Mouse (Mus musculus) forebrain, embryonic 16.5 days (tissue): ENCODE measurements at regions not wholly inside any gene's neighbourhood (a gene's known extent, or its start where the extent isn't known, plus 50 kb on each side); places are given as distances from the start of the nearest gene placed in this dataset.
A peak's percentile ranks its signal among the peaks of the same experiment; 100 is the strongest.

Source experiments
- ATAC-seq: fragments of 200-750 bp; cut with Nextera tagmentation; 2 replicates; pipeline ENCODE4 v1.8.0; 2017; ENCODE audit warnings: mild to moderate bottlenecking, moderate library complexity
- H3K27ac ChIP-seq: fragments of 300-500 bp; sonication (generic); 2 replicates; pipeline ENCODE4 v1.5.1; 2014; ENCODE audit warnings: low read length, control low read depth
- H3K27me3 ChIP-seq: fragments of 300-500 bp; sonication (generic); replicated peaks from 2 replicates; pipeline ENCODE4 v1.6.1; 2014; ENCODE audit warnings: low read length; ENCODE audit not compliant: control insufficient read depth, insufficient read depth
- H3K36me3 ChIP-seq: fragments of 300-500 bp; sonication (generic); 2 replicates; pipeline ENCODE4 v1.6.1; 2014; ENCODE audit not compliant: control insufficient read depth, insufficient read depth
- H3K4me1 ChIP-seq: fragments of 300-500 bp; sonication (generic); replicated peaks from 2 replicates; pipeline ENCODE4 v1.6.1; 2014; ENCODE audit warnings: low read length; ENCODE audit not compliant: control insufficient read depth, insufficient read depth
- H3K4me2 ChIP-seq: fragments of 300-500 bp; sonication (generic); 2 replicates; pipeline ENCODE4 v1.6.1; 2014; ENCODE audit warnings: mild to moderate bottlenecking, low read length, control low read depth
- H3K4me3 ChIP-seq: fragments of 300-500 bp; sonication (generic); replicated peaks from 2 replicates; pipeline ENCODE4 v1.5.1; 2014; ENCODE audit warnings: mild to moderate bottlenecking, low read length, control low read depth
- H3K9ac ChIP-seq: fragments of 300-500 bp; sonication (generic); replicated peaks from 2 replicates; pipeline ENCODE4 v1.6.1; 2014; ENCODE audit warnings: low read depth, low read length, control low read depth
- H3K9me3 ChIP-seq: fragments of 300-500 bp; sonication (generic); 2 replicates; pipeline ENCODE4 v1.6.1; 2016; ENCODE audit warnings: low read length; ENCODE audit not compliant: control insufficient read depth
- WGBS: fragments of 180-500 bp; shearing (Covaris S2); extraction: QIAGEN DNeasy Blood & Tissue Kit; methylation state at CpG from one replicate; pipeline ENCODE4 v1.1.7; 2014; 5-methylcytosine and 5-hydroxymethylcytosine counted together

- Histone ChIP-seq H3K9me3 (no peaks in the 10 kb centered on the region), H3K4me1 (0 out of 2 replicates have a peak, but pooled peaks cover 2% of the 10 kb centered on the region), H3K36me3 (no peaks in the 10 kb centered on the region), H3K4me2 (no peak overlapping the region), H3K9ac (no peak overlapping the region), H3K27me3 (no peaks in the 10 kb centered on the region), H3K4me3 (no peak overlapping the region), H3K27ac (no peak overlapping the region)
- 66% methylated on average over 6 of the region's 6 CpGs for WGBS
- peak; percentile 55; the same call in 1 of the 2 replicates for ATAC-seq
Observed at GRCm38 (mm10) chr4:56070664-56071334, 538.5 kb upstream of the Klf4 start.

GRCm38 (mm10) chr4:56068859-56069258 is 536.6 kb upstream of the Klf4 start:
- Histone ChIP-seq H3K27me3 (no peaks in the 10 kb centered on the region), H3K4me3 (no peak overlapping the region), H3K4me1 (0 out of 2 replicates have a peak, but pooled peaks cover 2% of the 10 kb centered on the region), H3K36me3 (no peaks in the 10 kb centered on the region), H3K4me2 (no peak overlapping the region), H3K9ac (no peak overlapping the region), H3K9me3 (no peaks in the 10 kb centered on the region), H3K27ac (no peak overlapping the region)
- ATAC-seq: no peak
- WGBS: 92% methylated on average over 4 of the region's 4 CpGs

- Histone ChIP-seq H3K9me3 (no peaks in the 10 kb centered on the region), H3K36me3 (no peaks in the 10 kb centered on the region), H3K27ac (no peak overlapping the region), H3K4me1 (no peaks in the 10 kb centered on the region), H3K27me3 (no peaks in the 10 kb centered on the region), H3K4me2 (no peak overlapping the region), H3K9ac (no peak overlapping the region), H3K4me3 (no peak overlapping the region)
- 93% methylated on average over 4 of the region's 4 CpGs for WGBS
- ATAC-seq: no peak
Observed at GRCm38 (mm10) chr4:56064657-56065056, 532.4 kb upstream of the Klf4 start.

GRCm38 (mm10) chr4:56051792-56052380 is 519.6 kb upstream of the Klf4 start:
- H3K4me2 ChIP-seq: no peak overlapping the region
- H3K9ac ChIP-seq: no peak overlapping the region
- no peaks in the 10 kb centered on the region for H3K27me3 ChIP-seq
- H3K27ac ChIP-seq: no peak overlapping the region
- ATAC-seq: no peak
- no peaks in the 10 kb centered on the region for H3K9me3 ChIP-seq
- H3K4me3 ChIP-seq: no peak overlapping the region
- 19% methylated on average over 6 of the region's 6 CpGs for WGBS
- no peaks in the 10 kb centered on the region for H3K36me3 ChIP-seq
- H3K4me1 ChIP-seq: no peaks in the 10 kb centered on the region

GRCm38 (mm10) chr4:56039327-56039726 is 507.1 kb upstream of the Klf4 start:
- Histone ChIP-seq H3K4me3 (no peak overlapping the region), H3K27ac (no peak overlapping the region), H3K4me2 (no peak overlapping the region), H3K9me3 (no peaks in the 10 kb centered on the region), H3K36me3 (no peaks in the 10 kb centered on the region), H3K4me1 (no peaks in the 10 kb centered on the region), H3K9ac (no peak overlapping the region), H3K27me3 (no peaks in the 10 kb centered on the region)
- WGBS: 96% methylated on average over 4 of the region's 4 CpGs
- no peak for ATAC-seq

GRCm38 (mm10) chr4:56036334-56036733 is 504.1 kb upstream of the Klf4 start:
- no peak overlapping the region for H3K9ac ChIP-seq
- H3K9me3 ChIP-seq: no peaks in the 10 kb centered on the region
- H3K4me3 ChIP-seq: no peak overlapping the region
- H3K27me3 ChIP-seq: no peaks in the 10 kb centered on the region
- no peaks in the 10 kb centered on the region for H3K36me3 ChIP-seq
- no peak for ATAC-seq
- H3K4me2 ChIP-seq: no peak overlapping the region
- H3K27ac ChIP-seq: no peak overlapping the region
- WGBS: 84% methylated on average over 6 of the region's 6 CpGs
- no peaks in the 10 kb centered on the region for H3K4me1 ChIP-seq

- Histone ChIP-seq H3K4me2 (no peak overlapping the region), H3K27ac (no peak overlapping the region), H3K4me3 (no peak overlapping the region), H3K4me1 (no peaks in the 10 kb centered on the region), H3K36me3 (no peaks in the 10 kb centered on the region), H3K27me3 (no peaks in the 10 kb centered on the region), H3K9me3 (no peaks in the 10 kb centered on the region), H3K9ac (no peak overlapping the region)
- ATAC-seq: peak; percentile 49; the same call in 1 of the 2 replicates
- 70% methylated on average over 5 of the region's 5 CpGs for WGBS
Observed at GRCm38 (mm10) chr4:56035543-56035942, 503.3 kb upstream of the Klf4 start.

GRCm38 (mm10) chr4:56028441-56028840 is 496.2 kb upstream of the Klf4 start:
- no peak for ATAC-seq
- Histone ChIP-seq H3K36me3 (no peaks in the 10 kb centered on the region), H3K4me1 (no peaks in the 10 kb centered on the region), H3K27ac (no peak overlapping the region), H3K9ac (no peak overlapping the region), H3K9me3 (no peaks in the 10 kb centered on the region), H3K4me3 (no peak overlapping the region), H3K4me2 (no peak overlapping the region), H3K27me3 (no peaks in the 10 kb centered on the region)
- 68% methylated on average over 3 of the region's 3 CpGs for WGBS

- no peak overlapping the region for H3K27ac ChIP-seq
- no peak overlapping the region for H3K4me3 ChIP-seq
- no peak overlapping the region for H3K9ac ChIP-seq
- ATAC-seq: no peak
- H3K27me3 ChIP-seq: no peaks in the 10 kb centered on the region
- H3K4me1 ChIP-seq: no peaks in the 10 kb centered on the region
- H3K9me3 ChIP-seq: no peaks in the 10 kb centered on the region
- no peak overlapping the region for H3K4me2 ChIP-seq
- WGBS: 87% methylated on average over 6 of the region's 6 CpGs
- H3K36me3 ChIP-seq: no peaks in the 10 kb centered on the region
Observed at GRCm38 (mm10) chr4:56027258-56027657, 495.0 kb upstream of the Klf4 start.
